Mouse (Mus musculus) gastrocnemius, adult 18-20 months (tissue): ENCODE results near the gene N4bp3. TPM values are rescaled to one million over a fixed set of nuclear protein-coding genes. Genes with fewer than 3 reads are reported as not detected.
"Not testable (repeated sequence)": the region's sequence is repeated elsewhere in the genome, so short reads cannot be mapped to it uniquely, and the experiment has no call there.

ENCODE experiments used
- DNase-seq: peaks from one replicate; pipeline ENCODE4 v3.0.0; 2021; ENCODE audit warnings: low spot score
- total RNA-seq, 2 experiments: library from RNA; stranded (reverse); gene quantifications; 2 replicates each; pipeline ENCODE4 v1.2.3; 2021

N4bp3 gene
- total RNA-seq, 2 experiments from 2014 or later = 2.0 to 2.6 TPM

DNA sequence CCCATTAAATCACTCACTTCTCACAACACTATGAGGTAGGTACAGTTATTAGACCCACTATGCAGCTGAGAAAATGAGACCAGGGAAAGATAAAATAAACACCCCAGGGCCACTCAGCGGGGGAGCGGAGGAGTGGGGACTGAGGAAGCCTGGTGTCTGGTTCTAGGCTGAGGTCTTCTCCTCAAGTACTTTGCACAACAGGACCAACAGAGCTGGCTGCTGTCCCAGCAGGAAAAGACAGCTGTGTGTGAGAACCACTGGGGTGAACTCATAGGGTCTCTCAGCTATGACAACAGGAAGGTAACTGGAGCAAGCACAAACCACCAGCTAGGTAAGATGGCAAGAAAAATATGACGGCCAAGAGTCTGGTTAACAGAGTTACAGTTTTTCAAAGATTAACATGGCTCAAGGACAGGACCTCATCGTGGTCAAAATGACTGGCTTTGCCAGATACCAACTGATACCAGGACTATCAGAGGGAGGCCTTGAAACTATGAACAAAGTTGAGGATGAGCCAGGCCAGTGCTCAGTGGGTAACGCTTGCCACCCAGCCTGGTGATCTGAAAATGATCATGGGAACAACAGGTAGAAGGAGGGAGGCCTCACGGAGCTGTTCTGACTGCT is 18.4 kb downstream of the N4bp3 start:
- no peak for DNase-seq

DNA sequence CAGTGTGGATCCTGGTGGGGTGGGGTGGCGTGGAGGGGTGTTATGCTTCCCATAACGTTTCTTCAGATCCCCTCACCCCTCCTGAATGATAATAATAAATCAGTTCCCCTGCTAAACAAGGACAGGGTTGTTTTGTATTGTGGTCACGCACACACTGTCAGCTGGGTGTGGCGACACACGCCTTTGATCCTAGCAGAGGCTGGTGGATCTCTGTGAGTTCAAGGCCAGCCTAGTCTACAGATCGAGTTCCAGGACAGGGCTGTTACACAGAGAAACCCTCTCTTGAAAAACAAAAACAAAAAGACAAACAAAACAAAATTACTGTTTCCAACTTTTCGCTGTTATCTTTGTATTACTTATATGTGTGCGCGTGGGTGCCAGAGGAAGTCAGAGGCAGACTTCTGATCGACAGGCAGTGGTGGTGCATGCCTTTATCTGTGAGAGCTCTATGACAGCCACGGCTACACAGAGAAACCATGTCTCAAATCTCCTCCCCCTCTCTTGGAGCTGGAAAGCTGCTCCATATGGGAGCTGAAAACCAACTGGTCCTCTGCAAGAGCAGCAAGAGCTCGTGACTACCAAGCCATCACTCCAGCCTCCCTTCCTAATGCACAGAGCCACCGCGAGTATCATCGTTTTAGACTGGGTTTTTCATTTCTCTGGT is 20.9 kb downstream of the N4bp3 start:
- no peak for DNase-seq

DNA sequence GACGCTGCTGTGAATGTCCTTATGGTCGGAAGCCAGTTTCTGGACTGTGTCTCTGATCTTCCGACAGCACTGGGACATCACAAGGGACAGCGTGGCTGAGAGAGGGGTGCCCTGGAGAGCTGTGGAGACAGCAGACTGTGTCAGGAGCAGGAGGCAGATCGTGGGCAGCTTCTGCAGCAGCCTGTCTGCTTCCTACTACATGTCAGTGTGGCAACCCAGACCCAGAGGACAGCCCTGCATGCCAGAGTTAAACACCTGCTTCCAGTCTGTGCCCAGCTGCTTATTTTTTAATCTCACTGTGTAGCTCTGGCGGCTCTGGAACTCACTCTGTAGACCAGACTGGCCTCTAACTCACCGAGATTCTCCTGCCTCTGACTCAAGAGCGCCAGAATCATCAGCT is 22.7 kb downstream of the N4bp3 start:
- DNase-seq = no peak

DNA sequence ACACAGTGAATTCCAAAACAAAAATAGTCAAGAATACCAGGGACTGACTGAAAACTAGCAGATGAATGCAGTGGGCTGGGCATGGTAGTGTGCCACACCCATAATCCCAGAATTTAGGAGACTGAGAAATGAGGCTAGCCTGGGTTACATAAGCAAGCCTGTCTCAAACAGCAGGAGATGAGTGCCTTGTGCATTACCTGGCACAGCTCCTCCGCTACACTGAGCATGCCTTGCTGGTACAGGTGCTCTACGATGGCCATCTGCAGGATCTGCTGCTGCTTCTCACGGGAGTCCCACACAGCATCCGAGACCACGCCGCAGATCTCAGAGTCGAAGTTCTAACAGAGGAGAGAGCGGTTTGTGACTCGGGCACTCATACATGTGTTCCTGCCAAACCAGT is 23.2 kb downstream of the N4bp3 start:
- no peak for DNase-seq

DNA sequence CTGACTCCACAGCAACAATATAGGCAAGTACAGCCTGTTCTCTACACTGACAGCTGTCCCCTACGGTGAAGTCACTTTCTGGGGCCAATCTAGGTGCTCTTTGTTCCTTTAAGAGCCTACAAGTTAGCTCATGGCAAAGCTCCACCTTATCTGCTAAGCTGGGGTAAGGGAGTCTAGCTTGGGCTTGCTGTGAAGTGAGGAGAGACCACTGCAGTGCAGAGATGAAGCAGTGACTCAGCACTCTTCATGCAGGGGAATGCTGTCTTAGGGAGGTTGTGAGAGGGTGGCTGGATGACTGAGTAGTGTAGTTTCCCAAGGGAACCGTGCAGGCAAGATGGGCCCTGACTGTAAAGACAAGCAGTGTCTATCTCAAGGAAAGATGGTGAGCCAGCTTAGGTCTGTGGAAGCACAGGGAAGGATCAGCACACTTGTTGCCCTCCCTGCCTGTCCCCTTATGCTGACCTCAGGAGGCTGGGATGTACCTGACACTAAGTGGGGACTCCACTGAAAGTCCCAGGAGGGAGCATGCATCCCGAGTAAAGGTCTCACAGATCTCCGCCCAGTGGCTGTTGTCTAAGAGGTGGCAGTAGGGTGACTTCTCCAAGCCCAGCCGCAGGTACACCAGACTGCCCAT is 25.3 kb downstream of the N4bp3 start:
- no peak for DNase-seq

DNA sequence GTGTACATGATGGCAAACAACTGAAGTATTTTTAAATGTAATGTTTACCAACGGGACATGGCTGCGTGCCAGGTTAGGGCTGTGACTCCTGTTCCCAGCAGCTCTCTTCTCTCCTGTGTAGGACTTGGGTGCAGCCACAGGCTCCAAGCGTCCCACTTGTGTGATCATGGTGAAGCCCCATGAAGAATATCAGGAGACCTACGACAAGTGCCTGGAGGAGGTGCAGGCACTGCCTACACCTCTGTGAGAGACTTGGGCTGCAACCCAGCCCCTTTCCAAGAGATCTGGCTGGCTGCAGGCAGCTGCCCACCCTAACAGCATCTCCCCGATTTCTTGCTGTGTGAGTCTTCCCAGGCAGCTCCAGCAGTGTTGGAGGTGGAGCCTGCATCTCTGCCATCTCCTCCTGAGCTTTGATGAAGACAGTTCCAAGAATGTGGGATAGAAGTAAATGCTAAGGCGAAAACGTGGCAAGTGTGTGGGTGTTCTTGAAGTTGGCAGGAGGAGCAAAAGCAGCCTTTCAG is 27.6 kb downstream of the N4bp3 start:
- no peak for DNase-seq

DNA sequence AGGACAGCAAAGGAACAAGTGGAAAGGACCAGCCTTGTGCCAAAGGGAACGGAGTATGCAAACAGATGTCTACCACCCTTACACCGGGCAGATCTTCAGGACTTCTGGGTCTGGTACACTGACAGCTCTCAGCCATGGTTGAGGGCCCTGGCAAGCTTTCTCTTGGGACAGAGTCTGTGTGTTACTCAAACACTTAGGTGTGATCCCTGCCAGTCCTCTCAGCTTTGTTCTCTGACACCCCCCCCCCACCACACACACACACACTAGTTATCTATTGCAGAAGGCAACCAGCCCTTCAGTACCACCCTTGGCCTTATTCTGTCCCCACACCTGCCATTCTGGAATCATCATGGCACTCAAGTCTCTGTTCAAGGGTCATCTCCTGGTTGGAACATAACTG is 28.9 kb downstream of the N4bp3 start:
- DNase-seq = no peak

DNA sequence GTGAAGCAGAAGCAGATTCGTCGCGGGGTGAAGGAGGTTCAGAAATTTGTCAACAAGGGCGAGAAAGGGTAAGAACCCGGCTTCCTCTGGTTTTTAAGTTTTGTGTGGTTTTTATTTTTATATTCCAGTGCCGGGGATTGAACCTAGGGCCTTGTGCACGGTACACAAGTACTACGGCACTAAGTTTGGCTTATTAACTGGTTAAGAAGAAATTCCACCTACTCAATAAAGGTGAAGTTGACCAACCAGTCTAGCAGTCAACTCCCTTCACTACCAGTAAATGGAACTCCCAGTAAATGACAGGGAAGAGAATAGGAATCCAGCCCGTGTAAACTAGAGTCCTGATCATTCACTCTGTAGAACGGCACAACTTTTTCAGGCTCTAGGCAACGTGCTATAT is 30.6 kb downstream of the N4bp3 start:
- DNase-seq = no peak

DNA sequence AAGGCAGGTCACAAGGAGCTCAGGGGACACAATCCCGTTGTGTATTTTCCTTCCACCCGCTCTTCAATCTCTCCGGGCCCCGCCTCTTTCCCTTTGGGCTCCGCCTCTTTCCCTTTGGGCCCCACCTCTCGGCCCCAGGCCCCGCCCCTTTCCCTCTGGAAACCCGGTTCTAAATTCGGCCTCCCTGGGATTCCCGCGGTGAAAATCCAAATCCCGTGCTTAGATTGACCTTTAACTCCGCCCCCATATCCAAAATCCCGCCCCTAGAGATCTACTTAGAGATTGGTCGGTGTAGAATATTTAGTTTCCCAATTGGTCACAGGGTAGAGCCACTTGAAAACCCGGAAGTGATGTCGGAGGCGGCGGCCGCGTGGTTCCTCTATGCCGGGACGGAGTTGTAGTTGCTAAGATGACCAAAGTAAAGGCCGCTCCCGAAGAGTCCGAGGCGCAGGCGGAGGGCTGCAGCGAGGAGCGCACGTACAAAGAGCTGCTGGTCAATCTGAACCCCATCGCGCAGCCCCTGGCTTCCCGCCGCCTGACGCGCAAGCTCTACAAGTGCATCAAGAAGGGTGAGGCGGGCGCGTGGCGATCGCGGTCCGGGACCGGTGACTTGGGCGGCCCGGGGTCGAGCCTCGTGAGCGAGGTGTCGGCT is 31.1 kb downstream of the N4bp3 start, which contains the start of gene Nhp2:
TSS of gene Nhp2 (plus strand) at position 327 of the 652 bp plus-strand sequence.
- DNase-seq = peak; percentile 99

DNA sequence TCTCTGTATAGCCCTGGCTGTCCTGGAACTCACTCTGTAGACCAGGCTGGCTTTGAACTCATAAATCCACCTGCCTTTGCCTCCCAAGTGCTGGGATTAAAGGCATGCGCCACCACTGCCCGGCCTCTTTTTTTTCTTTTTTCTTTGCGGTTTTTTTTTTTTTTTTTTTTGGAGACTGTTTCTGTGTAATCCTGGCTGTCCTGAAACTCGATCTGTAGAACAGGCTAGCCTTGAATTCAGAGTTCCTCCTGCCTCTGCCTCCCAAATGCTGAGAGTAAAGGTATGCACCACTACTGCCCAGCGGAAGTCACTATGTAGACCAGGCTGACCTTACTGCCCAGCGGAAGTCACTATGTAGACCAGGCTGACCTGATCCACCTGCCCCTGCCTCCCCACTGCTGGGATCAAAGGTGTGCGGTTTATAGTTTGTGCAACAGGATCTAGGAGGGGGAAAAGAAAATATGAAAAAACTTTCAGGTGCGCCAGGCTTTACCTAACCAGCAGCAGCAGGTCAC is 31.7 kb downstream of the N4bp3 start:
- no peak for DNase-seq

DNA sequence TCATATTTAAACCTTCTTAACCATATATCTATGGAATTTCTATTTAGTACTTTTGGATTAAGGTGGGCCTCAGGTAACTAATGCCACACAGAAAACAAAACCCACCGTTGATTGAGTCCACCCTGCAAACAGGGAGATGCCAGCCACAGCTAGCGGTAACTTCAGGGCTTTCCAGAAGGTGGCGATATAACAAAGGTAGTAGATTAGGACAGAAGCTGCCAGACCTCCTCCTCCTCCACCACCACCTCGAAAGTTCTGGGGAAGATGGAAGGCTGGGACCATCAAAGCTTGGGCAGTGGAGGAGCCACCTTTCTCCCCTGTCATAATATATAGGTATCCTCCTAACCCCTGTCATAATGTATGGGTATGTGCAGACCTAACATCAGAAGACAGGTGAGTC is 32.9 kb downstream of the N4bp3 start:
- DNase-seq = peak; percentile 81

DNA sequence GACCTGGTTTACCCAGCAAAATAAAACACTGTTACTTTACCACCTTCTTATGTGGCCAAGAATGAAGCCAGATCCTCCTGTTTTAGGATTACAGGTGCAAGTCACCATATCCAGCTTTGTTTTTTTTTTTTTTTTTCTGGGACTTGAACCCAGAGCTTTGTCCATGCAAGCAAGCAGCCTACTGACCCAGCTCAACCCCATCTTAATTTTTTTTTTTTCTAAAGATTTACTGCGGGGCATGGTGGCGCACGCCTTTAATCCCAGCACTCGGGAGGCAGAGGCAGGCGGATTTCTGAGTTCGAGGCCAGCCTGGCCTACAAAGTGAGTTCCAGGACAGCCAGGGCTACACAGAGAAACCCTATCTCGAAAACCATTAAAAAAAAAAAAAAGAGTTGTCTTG is 34.5 kb downstream of the N4bp3 start:
- not testable (repeated sequence) for DNase-seq

DNA sequence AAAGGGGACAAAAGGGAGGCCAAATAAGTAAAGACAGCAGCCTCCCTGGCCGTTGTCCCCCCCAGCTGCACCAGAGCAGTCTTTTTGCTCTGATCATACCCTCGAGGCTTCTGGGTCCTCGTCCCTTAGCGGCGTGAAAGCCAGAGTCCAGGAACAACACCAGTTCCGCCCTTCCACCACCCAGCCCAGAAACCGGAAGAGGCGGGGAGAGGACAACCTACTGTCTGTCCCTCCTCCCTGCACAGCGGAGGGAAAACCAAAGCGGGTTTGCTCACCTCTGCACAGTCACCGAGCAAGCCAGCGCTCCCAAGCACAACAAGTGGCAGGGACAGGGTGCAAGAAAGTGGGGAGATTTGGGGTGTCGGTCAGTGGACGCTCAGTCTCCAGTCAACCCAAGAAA is 35.0 kb downstream of the N4bp3 start:
- DNase-seq = peak; percentile 76

DNA sequence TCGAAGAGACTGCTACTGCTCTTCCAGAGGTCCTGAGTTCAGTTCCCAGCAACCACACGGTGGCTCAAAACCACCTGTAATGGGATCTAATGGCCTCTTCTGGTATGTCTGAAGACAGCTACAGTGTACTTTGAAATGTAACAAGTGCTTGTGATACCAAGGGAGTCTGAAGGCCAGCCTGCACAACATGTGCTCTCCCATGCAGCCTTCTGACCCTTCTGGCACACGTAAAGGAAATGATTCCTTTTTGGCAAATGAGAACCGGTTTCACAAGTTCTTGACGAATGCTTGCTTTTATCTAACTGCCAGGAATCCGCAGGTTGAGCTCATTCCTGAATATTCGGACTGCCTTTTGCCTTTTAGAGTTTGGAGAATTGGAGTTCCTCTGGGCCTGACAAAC is 35.5 kb downstream of the N4bp3 start:
- no peak for DNase-seq

DNA sequence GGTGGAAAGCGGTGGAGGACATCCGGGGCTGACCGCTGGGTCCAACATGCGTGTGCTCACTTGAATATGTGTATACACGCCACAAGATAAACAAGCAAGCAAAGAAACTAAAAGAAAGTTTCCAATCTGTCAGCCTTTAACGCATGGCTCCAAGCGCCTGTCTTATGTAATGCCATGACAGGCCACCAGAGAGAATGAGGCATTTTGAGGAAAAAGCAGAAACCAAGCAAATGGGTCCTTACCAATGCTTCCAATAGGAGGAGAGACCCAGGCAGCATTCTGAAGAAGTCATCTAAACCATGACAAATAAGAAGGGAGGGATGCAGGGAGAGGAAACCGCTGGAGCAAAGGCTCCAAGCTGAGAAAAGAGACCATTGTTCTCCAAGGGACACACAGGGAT is 36.4 kb downstream of the N4bp3 start:
- no peak for DNase-seq

DNA sequence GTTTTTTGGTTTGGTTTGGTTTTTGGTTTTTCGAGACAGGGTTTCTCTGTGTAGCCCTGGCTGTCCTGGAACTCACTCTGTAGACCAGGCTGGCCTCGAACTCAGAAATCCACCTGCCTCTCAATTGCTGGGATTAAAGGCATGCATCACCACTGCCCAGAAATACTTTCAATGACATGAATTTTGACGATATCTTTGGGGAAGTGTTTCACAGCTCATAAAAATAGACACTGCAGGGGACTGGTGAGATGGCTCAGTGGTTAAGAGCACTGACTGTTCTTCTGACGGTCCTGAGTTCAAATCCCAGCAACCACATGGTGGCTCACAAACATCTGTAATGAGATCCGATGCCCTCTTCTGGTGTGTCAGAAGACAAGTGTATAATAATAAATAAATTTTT is 40.7 kb downstream of the N4bp3 start:
- not testable (repeated sequence) for DNase-seq

DNA sequence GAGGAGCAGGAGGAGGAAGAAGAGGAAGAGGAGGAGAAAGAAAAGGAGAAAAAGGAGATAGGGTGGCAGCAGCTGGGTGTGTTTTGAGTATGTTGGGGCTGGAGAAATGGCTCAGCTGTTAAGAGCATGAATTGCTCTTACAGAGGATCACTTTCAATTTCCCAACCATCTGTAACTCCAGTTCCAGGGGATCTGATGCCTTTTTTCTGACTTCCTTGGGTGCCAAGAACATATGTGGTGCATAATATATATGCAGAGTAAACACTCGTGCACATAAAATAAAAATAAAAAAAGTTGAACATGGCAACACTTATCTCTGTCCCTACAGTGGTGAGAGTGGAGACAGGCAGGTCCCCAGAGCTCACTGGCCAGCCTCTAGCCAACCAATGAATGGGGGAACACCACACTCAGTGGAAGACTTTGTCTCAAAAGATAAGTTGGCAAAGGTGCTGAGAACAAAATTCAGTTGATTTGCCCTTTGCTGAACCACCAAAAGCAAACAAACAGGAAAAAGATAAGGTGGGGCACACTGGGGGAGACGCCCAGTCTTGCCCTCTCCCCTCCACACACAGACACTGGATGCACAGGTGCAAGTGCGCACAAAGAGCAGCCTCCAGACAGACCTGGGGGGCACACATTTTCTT is 41.3 kb downstream of the N4bp3 start:
- no peak for DNase-seq

DNA sequence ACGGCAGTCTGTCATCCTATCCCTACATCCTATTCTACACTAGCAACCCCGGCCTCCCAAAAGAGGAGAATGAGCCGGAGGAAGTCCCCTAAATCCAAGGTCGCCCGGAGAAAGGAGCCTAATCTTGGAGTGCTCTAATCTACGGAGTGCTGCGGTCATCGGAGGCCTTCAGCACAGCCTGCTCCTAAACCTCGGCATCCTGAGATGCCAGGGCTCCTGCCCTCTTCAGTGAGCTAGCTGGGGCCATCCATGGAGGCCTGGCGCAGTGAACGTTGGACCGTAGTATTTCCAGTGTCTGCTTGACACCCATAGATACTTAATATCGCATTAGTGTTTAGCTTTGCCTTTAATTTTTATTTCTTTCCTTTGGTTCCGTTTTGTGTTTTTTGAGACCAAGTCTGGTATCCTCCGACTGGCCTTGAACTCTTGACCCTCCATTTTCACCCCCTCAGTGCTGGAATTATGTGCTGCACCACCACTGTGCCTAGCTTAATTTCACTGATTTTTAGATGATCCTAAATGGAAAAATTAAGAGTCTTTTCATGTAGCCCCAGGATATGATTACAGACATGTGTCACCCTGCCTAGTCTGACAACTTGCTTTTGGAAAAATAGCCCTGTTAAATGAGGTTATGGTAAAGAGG is 43.4 kb downstream of the N4bp3 start:
- no peak for DNase-seq

DNA sequence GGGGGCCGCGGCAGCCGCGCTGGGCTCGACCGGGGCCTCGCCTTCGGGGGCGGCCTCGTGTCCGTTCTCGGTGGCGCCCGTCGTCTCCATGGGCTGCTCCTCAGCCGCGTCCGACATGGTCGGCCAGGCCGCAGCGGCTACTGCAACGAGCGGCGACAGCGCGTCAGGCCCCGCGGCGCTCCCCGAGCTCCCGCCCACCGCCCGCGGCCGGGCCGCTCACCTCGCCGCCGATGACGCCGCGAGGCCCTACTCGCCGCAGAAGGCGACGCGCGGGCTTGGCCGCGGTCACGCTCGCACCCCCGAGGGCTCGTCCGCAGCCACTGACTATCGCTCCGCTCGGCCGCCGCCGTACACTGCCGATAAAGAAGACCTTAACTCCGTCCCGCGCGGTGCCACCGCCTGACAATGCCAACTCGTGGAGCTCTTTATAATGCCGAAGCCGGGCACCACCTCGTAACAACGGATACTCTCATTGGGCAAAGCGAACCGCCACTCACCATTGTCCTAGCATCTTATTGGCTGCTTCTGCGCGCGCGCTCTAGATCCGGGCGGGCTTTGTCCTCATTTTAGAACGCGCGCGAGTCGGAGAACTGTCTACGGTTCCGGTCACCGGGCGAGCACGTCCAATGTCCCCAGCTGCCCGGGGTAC is 44.1 kb downstream of the N4bp3 start, which contains the start of gene Hnrnpab:
TSS of gene Hnrnpab (minus strand) at position 401 of the 649 bp plus-strand sequence.
- peak; percentile 98 for DNase-seq
